Mouse (Mus musculus): ENCODE results near the gene Krt77.

DNA sequence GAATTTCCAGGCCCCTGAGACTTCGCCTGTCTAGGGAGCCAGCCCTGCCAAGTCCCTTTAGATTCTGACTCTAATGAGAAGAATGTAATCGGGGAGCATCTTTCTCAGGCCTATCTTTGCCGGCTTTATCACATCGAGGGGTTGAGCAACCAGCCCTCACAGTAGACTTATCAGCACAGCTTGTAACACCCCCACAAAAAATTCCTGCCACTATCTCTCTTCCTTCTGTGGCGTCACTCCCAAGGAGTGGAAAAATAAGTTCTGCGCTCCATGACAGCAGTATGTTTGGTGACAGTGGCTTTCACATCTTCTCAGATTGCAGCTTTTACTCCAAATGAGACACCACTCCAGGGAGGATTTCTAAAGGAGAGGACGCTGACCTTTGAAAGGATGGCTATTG is 2.8 kb downstream of the Krt77 start:
- no peak for TF ChIP-seq CTCF (IDR thresholded peaks at IDR 0.05; ENCODE audit: control insufficient read depth, insufficient read depth, low read length)
- TF ChIP-seq POLR2A (IDR thresholded peaks at IDR 0.05; ENCODE audit: borderline replicate concordance, control insufficient read depth, low read depth, low read length) = no peak

Measured in bone marrow, adult 2 months (tissue).